Mouse (Mus musculus): ENCODE data around the gene Snd1.
"Not testable (repeated sequence)": the region's sequence is repeated elsewhere in the genome, so short reads cannot be mapped to it uniquely, and the experiment has no call there.

Gene Snd1

DNA sequence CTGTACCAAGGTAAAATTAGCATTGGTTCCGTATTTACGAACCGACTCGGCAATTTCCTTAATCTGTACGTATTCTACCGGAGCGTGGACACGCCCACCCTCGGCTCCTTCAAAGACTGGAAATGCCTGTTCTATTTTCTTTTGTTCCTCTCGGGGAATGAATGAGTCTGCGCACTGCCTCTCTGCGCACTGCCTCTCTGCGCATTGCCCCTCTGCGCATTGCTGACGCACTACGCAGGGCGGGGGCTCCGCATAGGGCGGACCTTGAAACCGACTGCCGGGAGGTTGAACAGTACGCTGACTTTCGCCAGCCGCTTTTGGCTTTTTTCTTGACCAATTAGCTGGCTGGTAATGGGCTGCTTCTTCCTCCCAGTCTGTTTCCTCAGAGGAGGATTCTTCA lies 453.0 kb downstream of the Snd1 start:
- DNase-seq = not testable (repeated sequence)

DNA sequence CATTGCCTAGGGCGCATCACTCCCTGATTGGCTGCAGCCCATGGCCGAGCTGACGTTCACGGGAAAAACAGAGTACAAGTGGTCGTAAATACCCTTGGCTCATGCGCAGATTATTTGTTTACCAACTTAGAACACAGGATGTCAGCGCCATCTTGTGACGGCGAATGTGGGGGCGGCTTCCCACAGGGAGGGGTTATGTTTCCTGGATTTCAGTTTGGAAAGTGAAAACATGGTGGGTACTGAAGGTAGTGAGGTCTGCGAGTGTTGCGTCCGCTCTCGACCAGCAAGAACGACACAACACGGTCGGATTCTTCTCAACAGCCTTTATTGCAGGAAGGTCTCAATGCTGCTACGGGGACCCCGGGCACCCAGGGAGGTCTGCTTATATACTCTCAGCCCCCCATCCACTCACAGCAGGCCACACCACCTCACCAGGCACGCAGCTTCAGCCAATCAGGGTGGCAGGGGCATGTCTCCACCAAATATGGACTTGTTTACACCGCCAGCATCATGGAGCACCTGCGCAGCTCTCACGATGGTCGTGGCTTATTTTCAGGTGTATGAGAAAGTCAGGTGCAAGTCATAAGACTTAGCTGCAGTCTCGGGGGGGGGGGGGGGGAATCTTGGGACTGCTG lies 454.3 kb downstream of the Snd1 start:
- DNase-seq = not testable (repeated sequence)

DNA sequence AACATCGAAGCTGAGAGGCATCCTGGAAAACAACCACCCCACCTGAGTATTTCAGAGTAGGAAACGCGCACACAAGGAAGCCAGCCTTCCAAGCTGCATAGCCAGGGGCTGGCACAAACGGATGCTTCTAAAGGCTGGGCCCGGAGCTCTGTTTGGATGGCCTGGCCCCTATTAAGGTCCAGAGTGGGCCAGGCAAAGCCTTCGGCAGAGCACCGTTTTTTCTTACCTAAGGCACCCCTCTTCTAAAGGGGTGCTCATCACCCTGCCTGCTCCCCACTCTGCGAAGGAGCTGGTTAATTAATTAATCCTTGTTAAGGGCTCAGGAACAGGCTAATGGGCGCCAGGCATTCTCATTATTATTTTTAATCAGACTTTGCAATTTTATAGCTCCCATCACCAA lies 456.3 kb downstream of the Snd1 start:
- DNase-seq = no peak

DNA sequence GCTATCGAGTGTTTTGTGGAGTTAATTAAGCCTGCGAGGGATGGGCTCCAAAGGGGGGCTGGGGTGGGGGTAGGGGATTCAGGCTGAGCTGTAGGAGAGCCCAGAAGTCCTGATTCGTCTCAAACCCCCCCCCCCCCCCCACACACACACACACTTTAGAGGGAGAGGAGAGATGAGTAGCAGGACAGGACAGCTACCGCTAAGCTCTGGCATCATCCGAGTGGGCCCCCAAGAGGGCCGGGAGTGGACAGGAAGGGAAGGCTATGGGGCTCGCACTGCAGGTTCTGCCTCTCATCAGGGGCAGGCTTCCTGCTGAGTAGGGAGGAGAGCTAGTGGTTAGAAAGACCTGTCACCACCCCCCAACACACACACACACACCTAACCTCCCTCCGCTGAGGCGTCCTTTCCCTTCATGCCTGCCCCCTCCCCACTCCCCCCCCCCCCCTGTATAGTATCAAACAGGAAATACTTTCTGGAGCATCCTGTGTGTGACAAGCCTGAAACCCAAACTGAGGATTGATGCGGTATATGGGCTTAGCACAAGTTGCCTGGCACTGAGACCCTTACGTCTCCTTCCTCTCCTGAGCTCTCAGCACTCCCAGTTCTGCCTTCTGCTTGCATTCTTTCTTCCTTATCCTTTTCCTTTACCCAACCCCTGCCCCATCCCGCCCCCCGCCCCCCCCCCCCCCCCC lies 456.8 kb downstream of the Snd1 start:
- no peak for DNase-seq

DNA sequence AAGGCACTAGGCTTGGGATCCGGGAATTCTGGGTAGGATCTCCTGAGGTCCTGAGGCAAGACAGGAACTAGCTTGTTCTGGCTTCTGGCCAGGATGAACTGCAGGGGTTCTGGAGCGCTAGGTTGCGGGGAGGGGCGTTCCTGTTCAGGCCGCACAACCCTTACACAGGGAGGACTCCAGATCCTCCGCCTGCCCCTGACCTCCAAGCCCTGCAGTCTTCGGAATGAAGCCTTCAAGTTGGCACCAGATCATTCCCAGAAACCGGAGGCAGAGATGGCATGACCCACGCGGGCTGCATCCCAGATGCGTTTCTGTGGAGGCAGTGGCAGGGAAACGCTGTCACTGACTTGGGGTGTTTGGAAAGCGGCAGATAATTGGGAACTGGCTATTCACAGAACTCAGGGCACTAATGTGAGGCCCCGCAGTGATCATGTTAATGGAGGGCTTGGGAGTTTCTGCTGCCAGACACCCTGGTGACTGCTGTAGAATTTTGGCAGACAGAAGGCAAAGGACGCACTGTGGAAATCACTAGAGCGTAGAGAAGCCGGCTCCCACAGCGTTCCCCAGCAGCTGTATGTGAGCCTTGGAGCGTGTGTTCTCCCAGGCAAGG lies 457.5 kb downstream of the Snd1 start:
- no peak for DNase-seq

DNA sequence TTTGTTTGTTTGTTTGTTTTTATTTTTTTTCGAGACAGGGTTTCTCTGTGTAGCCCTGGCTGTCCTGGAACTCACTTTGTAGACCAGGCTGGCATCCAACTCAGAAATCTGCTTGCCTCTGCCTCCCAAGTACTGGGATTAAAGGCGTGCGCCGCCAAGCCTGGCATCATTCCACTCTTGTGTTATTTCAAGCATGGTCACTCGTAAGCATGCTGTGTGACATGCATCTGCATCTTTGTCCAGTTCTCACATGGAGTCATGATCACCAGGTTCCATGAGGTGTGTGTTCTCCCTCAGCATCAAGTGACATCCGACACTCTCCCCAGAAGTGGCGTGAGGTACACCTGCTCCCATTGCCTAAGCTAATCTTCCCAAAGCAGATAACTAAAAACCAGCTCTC lies 460.8 kb downstream of the Snd1 start:
- no peak for DNase-seq

DNA sequence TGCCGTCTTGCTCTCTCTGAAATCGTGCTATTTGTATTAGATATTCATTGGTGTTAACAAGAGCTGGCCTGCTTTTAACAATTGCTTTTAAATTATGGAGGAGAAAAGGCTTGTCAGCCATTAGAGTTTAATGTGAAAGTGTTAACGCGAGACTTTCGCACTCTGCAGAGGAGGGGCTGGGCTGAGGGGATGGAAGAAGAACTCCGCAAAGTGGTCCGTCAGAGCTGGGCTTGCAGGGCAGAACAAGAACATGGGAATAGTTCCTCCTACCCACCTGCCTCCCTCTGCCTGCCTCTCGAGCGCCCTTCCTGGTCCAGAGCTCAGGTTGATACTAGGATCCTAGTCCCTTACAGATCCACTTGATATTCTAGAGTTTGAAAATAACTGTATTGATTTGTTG lies 472.3 kb downstream of the Snd1 start:
- DNase-seq = no peak

DNA sequence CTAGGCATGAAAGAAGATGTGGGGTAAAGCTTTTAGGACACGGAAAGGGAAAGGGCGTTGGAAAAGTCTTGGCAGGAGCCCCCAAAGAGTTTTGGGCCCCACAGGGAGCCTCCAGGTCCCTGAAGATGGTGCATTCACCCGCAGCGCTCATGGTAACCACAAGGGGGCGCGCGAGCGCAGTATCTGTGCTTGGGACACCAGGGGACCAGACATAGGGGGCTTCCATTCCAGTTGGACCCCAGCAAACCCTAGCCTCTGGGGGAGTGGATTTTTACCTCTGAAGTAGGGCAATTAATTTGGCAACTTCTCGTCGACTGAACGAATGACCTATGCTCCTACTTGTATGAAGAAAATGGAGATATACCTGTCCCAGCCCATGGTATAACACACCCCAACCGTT lies 474.3 kb downstream of the Snd1 start:
- DNase-seq = peak; percentile 74

DNA sequence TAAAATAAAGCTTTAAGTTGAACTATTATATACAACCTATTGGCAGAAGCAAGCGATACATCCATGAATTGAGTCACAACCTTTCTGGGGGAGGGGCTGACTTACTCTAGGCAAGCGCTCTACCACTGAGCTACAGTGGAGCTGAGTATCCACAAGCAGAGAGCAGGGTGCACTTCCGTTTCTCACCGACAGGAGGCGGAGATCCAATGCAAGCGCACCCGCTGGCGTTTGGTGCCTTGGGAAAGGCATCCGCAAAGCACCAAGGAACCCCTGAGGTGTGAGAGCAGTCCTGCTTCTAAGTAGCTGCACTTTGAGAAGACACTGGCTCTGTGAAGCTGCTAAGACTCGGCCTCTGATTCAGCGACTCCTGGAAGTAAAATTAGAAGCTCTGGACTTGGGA lies 480.6 kb downstream of the Snd1 start:
- DNase-seq = peak; percentile 62

DNA sequence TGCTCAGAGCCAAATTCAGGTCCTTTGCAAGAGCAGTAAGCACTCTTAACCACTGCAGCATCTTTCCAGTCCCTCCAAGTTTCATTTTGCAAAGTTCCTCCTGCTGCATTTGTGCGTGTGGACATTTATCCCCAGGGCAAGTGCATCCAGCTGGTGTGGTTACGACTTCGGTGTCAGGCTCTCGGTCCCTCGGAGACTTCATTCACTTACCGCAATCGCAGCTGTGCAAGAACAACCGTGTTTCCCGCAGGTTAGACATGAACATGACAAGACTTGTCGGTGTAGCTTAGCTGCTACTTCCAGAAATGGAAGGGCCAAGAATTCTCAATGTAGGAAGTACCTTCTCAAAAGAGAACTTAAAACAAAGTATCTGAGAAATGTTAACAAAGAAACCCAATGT lies 482.5 kb downstream of the Snd1 start:
- no peak for DNase-seq

DNA sequence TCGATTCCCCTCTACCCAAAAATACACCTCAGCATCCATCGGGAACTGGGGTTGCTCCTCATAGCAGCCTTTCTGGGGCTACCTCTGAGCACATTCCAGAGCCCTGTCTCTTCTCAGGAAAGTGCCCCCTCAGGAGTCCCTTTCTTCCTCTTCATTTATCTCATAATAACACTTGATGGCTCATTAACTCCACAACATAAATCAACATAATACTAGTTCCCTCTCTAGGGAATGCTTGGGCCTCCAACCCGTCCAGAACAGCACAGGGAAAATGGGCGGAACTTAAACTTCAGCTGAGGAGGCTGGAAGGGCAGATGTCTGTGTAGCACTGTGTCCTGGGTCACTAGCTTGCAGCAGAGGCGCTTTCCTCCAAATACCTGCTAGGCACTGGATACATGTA lies 488.2 kb downstream of the Snd1 start:
- no peak for DNase-seq

DNA sequence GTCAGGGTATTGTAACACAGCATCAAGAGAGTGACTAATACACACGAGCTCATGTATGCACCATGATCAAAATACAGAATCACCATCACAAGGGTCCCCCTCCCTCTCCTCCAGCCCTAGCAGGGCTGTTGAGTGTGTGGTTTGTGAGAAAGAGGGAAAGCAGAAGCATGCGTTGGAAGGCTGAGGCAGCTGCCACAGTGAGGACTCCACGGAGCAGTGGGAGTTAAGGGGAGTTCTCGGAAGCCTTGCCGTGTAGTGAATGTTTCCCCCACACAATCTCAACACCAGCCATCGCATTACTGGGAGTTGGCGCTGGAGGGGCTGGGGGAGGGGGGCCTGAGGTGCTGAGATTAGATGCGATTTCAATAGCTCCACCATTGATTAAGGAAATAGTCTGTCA lies 490.3 kb downstream of the Snd1 start:
- DNase-seq = no peak

DNA sequence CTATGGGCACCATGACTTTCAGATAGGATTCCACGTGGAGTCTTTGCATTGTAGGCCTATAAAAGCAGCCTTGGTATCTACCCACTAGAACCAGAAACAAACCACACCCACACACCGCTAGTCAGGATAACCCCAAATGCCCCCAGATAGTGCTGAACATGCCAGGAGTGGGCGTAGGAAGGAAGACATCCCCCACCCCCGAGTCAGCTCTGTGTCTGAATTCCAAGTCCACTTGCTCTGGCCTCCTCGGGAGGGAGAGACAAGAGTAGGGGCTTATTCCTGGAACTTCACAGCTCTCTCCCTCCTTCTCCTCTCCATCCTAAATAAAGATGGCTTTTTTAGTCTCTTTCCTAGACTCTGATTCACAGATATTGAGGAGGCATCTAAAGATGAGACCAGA lies 494.7 kb downstream of the Snd1 start:
- no peak for DNase-seq

DNA sequence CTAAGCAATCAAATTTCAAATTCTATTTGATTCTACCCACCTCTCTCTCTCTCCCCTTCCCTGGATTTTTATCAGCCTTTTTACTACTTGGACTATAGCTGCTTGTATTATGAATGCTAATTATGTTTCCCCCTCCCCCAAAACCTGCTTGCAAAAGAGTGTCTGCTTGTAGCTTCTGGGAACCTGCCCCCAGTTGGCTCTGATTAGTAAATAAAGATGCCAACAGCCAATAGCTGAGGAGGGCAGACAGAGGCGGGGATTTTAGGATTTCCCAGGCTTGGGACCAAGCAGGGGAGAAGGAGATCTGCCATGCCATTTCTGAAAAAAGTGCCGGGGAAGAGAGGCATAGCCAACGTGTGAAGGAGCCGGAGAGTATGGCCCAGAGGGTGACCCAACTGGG lies 495.8 kb downstream of the Snd1 start:
- DNase-seq = no peak

DNA sequence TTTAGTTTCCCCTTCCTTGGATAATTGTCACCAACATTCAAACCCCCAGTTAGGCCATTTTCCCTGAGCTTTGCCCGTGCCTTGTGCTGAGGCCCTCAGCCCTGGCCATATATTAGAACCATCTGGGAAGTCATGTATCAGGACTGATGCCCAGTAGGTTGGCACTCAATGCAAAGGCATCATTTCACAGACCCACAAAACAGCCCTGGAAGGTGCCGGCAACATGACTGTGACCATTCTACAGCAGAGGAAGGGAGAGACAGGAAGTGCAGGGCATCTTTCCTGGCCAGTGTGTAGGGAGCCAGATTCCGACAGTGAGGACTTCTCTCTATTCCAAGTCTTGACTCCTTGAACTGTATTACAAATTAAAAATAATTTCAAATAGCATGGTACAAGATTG lies 499.6 kb downstream of the Snd1 start:
- DNase-seq = no peak

DNA sequence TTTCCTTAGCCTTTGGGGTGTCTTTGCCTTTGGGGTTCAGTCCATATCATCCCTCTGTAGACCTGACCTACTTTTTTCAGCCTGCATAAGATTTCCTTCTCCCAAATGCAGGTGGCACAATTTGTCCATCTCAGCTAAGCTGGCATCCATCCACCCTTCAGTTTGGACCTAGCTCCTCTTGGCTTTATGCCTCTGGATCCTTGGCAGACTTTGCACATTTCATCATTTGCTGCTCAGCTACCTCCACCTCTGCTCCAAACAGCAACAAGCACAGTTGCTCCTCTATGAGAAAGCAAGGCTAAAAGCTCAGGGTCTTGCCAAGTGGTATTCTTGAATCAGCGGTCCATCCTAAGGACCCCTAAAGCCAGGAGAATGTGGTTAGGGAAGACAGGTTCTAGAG lies 500.2 kb downstream of the Snd1 start:
- no peak for DNase-seq

DNA sequence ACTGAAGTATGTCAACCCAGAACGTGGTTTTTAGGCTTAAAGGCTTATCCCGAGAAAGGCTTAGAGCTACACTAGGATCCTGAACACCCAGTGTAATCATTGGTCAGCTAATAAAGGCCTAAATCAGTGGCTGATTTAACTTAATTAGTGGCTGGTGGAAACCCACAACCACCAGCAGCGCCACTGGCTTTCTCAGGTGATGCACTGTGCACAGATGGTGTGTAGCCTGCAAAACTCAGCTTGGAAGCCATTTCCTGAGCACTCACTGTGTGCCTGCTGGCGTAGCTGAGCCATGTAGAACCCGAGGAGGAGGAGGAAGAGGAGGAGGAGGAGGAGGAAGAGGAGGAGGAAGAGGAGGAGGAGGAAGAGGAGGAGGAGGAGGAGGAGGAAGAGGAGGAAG lies 503.1 kb downstream of the Snd1 start:
- DNase-seq = no peak

DNA sequence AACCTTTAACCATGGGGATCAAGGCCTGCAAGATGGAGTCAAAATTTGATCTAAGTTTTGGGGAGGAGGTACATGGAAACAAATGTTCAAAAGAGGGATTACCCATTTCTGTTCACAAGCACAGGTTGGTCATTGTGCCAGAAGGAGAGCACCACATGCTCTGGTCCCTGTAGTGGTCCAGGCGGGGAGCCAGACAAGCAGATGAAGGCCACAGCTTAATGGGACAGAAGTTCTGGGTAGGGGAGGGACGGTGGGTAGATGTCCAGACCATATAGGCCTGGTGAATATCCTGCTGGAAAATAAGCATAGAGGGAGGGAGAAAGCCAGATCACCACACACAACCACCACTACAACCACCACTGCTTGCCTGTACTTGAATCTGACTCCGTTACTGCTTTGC lies 503.9 kb downstream of the Snd1 start:
- no peak for DNase-seq

DNA sequence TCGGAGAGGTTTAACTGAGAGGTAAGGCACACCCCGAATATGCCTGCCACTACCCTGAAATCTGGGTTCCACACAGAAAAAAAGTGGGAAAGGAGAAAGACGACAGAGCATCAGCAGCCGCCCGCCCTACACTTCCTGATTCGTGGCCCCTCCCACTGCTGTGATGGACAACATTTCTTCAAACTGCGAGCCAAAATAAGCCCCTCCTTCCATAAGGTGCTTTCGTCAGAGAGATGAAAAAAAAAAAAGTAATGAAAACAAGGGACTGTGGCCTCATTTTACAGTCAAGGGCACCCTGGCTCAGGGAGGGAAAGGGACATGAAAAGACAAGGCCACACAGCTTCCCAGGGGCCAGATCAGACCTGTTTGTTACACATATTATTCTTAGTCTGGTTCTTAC lies 504.6 kb downstream of the Snd1 start:
- DNase-seq = no peak

DNA sequence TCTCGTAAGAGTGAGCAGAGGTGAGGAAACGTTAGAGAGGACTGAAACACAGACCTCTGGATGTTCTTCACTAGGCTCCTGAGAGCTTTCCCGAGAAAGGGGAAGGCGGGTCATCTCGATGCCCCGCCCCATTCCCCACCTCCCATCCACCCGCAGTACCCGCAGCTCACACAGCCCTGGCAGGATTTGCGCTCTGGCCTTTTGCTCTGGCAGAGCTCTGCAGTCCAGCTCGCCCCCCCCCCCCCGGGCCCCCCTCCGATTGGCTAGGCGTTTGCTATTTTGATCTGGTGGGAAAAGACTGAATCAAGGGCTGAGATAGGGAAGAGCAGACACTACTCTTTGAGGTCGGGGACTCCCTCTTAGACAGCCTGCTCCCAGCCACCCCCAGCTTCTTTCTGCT lies 505.3 kb downstream of the Snd1 start:
- DNase-seq = no peak

DNA sequence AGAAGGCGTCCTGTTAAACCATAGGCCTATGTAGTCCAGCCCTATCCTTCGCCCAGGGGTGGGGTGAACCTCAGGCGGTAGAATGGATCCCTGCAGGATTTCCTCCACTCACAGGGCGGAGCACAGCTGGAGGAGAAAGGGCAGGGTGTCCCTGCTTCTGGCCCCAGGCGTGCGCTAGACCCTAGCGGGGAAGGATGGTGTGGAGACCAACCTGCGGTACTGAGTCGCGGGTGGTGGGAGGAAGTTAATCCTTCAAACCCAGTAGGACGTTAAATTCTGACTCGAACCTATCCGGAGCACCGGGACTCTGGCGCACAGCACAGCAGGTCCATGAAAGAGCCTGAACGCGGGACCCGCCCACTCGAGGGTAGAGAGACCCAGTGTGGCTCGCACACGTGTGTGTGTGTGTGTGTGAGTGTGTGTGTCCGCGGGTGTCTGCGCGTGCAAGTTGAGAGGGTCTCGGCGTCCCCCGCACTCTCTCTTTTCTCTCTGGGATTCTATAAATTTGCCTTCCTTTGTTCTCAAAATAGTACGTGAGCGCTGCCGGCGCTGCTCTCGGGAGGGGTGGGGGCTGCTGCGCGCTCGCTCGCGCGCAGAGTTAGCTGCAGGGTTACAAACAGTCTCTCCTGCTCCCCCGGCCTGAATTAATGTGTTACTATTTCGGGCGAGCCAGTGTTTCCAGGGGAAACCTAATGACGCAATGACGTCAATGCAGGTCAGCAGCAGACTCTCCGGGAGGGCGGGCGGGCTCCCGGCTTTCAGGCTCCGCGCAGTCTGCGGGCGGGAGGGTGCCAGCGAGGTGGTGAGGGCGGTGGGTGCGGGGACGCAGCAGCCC lies 506.0 kb downstream of the Snd1 start:
- DNase-seq = no peak

DNA sequence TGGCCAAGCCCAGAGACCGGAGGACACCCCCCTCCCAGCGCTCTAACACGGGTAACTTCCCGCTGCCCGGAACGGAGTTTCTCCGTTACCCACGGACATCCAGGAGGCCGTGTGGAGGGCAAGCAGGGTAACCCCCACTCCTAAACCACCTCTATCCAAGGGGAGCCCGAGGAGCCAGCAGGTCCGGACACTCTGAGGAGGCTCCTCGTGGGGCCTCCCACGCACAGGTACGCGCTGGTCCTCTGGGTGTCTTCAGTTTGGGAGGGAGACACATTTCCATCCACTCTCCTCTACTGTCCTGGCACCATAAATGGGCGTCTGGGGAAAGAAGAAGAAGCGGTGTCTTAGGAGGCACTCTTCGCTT lies 506.6 kb downstream of the Snd1 start:
- no peak for DNase-seq

DNA sequence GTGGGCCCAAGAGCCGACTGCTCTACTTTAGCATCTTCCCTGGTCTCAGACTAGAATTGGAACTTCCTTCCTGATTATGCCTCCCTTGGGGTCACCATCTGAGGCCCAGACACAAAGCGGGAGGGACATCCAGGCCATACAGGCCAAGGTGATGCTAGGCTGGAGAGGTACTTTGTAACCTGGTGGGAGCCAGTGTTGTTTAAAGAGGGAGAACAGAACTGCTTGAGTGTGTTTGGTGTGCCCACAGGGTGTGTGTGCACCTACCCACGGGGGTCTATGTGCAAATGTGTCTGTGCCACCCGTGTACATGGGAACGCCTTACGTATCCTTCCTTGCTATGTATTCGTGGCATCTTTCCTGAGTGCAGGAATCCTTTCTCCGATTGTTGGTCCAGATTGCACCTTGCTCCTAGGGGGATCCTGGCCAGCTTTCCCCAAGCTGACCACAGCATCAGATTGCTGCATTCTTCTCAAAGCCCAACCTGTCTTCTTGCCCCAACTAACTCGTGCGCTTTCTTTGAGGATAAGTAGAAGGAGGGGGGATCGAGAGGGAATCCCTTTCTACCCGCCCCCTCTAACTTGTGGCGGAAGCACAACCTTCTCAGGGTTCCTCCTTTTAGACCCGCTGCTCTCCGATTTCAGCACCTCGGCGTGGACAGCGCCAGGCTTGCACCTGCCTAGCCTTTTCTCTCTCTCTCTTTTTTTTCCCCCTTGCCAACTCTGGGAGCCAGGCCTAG lies 507.2 kb downstream of the Snd1 start:
- peak; percentile 68 for DNase-seq
